Mouse (Mus musculus): Measurements from ENCODE around the gene Armcx3. TPM values are rescaled to one million over a fixed set of nuclear protein-coding genes. Genes with fewer than 3 reads are reported as not detected.

The Armcx3 gene
- polyA plus RNA-seq, 1 experiment from 2014 or later = 92.8 TPM

- Histone ChIP-seq H3K27me3 (ENCODE audit: control insufficient read depth, insufficient read depth, low read length) (no peaks in the 10 kb centered on the region; the same call in 1 of the 2 replicates), H3K9me3 (replicated peaks; ENCODE audit: control insufficient read depth, low read length) (no peaks in the 10 kb centered on the region), H3K36me3 (ENCODE audit: control insufficient read depth, insufficient read depth, low read length) (peaks cover 4% of the 10 kb centered on the region; the same call in 1 of the 2 replicates), H3K4me1 (ENCODE audit: control insufficient read depth, insufficient read depth, low read length) (no peaks in the 10 kb centered on the region), H3K9ac (ENCODE audit: low read length) (peak within 1 kb of the TSS; percentile 75), H3K4me3 (replicated peaks; ENCODE audit: low read length) (peak within 1 kb of the TSS; percentile 59), H3K4me2 (ENCODE audit: low read depth, low read length) (peak within 1 kb of the TSS; percentile 47), H3K27ac (ENCODE audit: low read length) (peak within 1 kb of the TSS; percentile 73)
- ATAC-seq (ENCODE audit: insufficient read depth, low FRiP score) = peak; percentile 87
- WGBS = 14% methylated on average over 16 of the region's 16 CpGs
Observed at GRCm38 (mm10) chrX:134808755-134809224, 52.4 kb downstream of the Armcx3 start, which contains the start of gene Armcx2. Gene Armcx2 (minus strand): TSS chrX:134809221.

Small RNAs within 50 kb of the gene (microRNA-seq; reads per million reads assigned to microRNA genes)
- gene Mir7093 = not detected

Other genes starting within 250 kb of the Armcx3 start
- 84.0 and 87.3 TPM in 2 replicates for gene Timm8a1, start 214.7 kb upstream of the Armcx3 start, polyA plus RNA-seq (2015; fragmentation: Nextera tagmentation; extraction: Ambion mirVana)
- gene Btk, start 173.0 kb upstream of the Armcx3 start, polyA plus RNA-seq (2015; fragmentation: Nextera tagmentation; extraction: Ambion mirVana) = 1.9 and 3.0 TPM in 2 replicates
- gene Rpl36a, start 170.9 kb upstream of the Armcx3 start, polyA plus RNA-seq (2015; fragmentation: Nextera tagmentation; extraction: Ambion mirVana) = 322 and 424 TPM in 2 replicates
- gene Gla, start 155.5 kb upstream of the Armcx3 start, polyA plus RNA-seq (2015; fragmentation: Nextera tagmentation; extraction: Ambion mirVana) = 6.5 and 7.1 TPM in 2 replicates
- 138 and 141 TPM in 2 replicates for gene Hnrnph2, start 155.4 kb upstream of the Armcx3 start, polyA plus RNA-seq (2015; fragmentation: Nextera tagmentation; extraction: Ambion mirVana)
- gene Armcx4, start 70.1 kb upstream of the Armcx3 start, polyA plus RNA-seq (2015; fragmentation: Nextera tagmentation; extraction: Ambion mirVana) = 2.8 and 3.5 TPM in 2 replicates
- gene Armcx1, start 38.6 kb upstream of the Armcx3 start, polyA plus RNA-seq (2015; fragmentation: Nextera tagmentation; extraction: Ambion mirVana) = 51.6 TPM in 2 replicates
- gene Armcx6, start 5.2 kb upstream of the Armcx3 start, polyA plus RNA-seq (2015; fragmentation: Nextera tagmentation; extraction: Ambion mirVana) = 20.8 and 23.9 TPM in 2 replicates
- gene Armcx2, start 52.6 kb downstream of the Armcx3 start, polyA plus RNA-seq (2015; fragmentation: Nextera tagmentation; extraction: Ambion mirVana) = 59.4 and 60.3 TPM in 2 replicates
- gene Nxf2, start 208.2 kb downstream of the Armcx3 start, polyA plus RNA-seq (2015; fragmentation: Nextera tagmentation; extraction: Ambion mirVana) = 0.59 and 0.64 TPM in 2 replicates

All from stomach, embryonic 16.5 days (tissue).